Mouse (Mus musculus) cortical plate, adult 2 months (tissue): Measurements from ENCODE around the gene Vmn1r197.

ENCODE experiments used
- CTCF ChIP-seq: fragments of 200-500 bp; IDR thresholded peaks from 2 replicates; pipeline ENCODE4 v1.5.1; 2011; ENCODE audit warnings: mild to moderate bottlenecking, control low read depth, low read length; ENCODE audit not compliant: insufficient read depth; ENCODE audit errors: extremely low read depth
- POLR2A ChIP-seq: fragments of 200-500 bp; IDR thresholded peaks from 2 replicates; pipeline ENCODE4 v1.6.1; 2011; ENCODE audit warnings: mild to moderate bottlenecking, low read length, control low read depth; ENCODE audit not compliant: insufficient read depth; ENCODE audit errors: extremely low read depth

GRCm38 (mm10) chr13:22379518-22379917 is 55.1 kb downstream of the Vmn1r197 start, which contains the start of gene Vmn1r199:
- TF ChIP-seq CTCF (no peak), POLR2A (no peak)
